ENCODE assay signal across 15 mouse cellular contexts in genomic region chr11:62543991-62544390, GRCm38 (mm10).
DNase-seq lines count a peak whose midpoint lies in the region.
"Had no signal": no experiment of that assay in that cellular context is flagged by ENCODE, and none has a peak within 500 bp of the region (broad histone marks: within the 10 kb centered on the region; RNA-seq: fewer than 3 reads in every experiment).

No protein-coding gene starts in this region.

- DNase-seq in ES-CJ7 (ENCODE audit: low read depth, low spot score) (peak; percentile 57), R1 (ENCODE audit: low read depth, low spot score) (peak; percentile 66)
- DNase-seq in induced T-regulatory cell, adult 2 months (ENCODE audit: low read depth), result peak; percentile 21
- no peak for DNase-seq in kidney, postnatal 4 days
- DNase-seq in urinary bladder, postnatal 10 days (ENCODE audit: low spot score), result no peak
- DNase-seq in T-cell, adult 2 months (ENCODE audit: low spot score), result no peak
- no peak for DNase-seq in right cerebral cortex, postnatal 25 days
- DNase-seq: adrenal gland, adult 2 months; adrenal gland, postnatal 10 days; adrenal gland, postnatal 25 days; cerebellum, adult 11 months; cerebellum, adult 18-20 months; cerebellum, adult 8-10 months; cerebellum, postnatal 10 days; cerebellum, postnatal 25 days had no signal

Comparison
In these comparisons a context has a peak if more than half of its experiments do, and no peak if none do; other contexts are left out.
1. DNase-seq: peak in ES-CJ7 (single experiment), R1 (single experiment) and induced T-regulatory cell, adult 2 months (single experiment); none in kidney, postnatal 4 days (0 of 2), urinary bladder, postnatal 10 days (single experiment), T-cell, adult 2 months (single experiment) and right cerebral cortex, postnatal 25 days (single experiment).